Comparison of ENCODE assay signal across 19 mouse cellular contexts in genomic region chr5:111026209-111026608, GRCm38 (mm10).
DNase-seq lines count a peak whose midpoint lies in the region; ATAC-seq and TF ChIP-seq lines count a peak whose summit lies in the region.
"Had no signal": no experiment of that assay in that cellular context is flagged by ENCODE, and none has a peak within 500 bp of the region (broad histone marks: within the 10 kb centered on the region; RNA-seq: fewer than 3 reads in every experiment).

No protein-coding gene starts in this region.

- 0 out of 2 replicates have a peak overlapping the region, but pooled peaks have one; percentile 8 for H3K27ac ChIP-seq in forebrain, embryonic 13.5 days
- no peak overlapping the region for H3K27ac ChIP-seq in forebrain, embryonic 11.5 days (ENCODE audit: low read depth, low read length)
- H3K27ac ChIP-seq in hindbrain, postnatal 0 days, result no peak overlapping the region
- H3K27ac ChIP-seq in hindbrain, embryonic 16.5 days (ENCODE audit: low read depth, low read length), result no peak overlapping the region; the same call in 1 of the 2 replicates
- 0 out of 2 replicates have a peak overlapping the region, but pooled peaks have one; percentile 28 for H3K27ac ChIP-seq in neural tube, embryonic 13.5 days (replicated peaks)
- H3K27ac ChIP-seq in midbrain, postnatal 0 days (ENCODE audit: low read depth, low read length), result 0 out of 2 replicates have a peak overlapping the region, but pooled peaks have one; percentile 12
- H3K27ac ChIP-seq: heart, adult 2 months; limb, embryonic 15.5 days; liver, embryonic 14.5 days had no signal

- no peaks in the 10 kb centered on the region for H3K36me3 ChIP-seq in forebrain, embryonic 13.5 days (ENCODE audit: poor library complexity, severe bottlenecking)
- no peaks in the 10 kb centered on the region for H3K36me3 ChIP-seq in forebrain, embryonic 11.5 days (ENCODE audit: control insufficient read depth, insufficient read depth, low read length)
- H3K36me3 ChIP-seq in hindbrain, postnatal 0 days (ENCODE audit: insufficient read depth, low read length), result no peaks in the 10 kb centered on the region
- H3K36me3 ChIP-seq in hindbrain, embryonic 16.5 days (ENCODE audit: control insufficient read depth, insufficient read depth, low read length), result no peaks in the 10 kb centered on the region
- H3K36me3 ChIP-seq in neural tube, embryonic 13.5 days, result no peaks in the 10 kb centered on the region
- H3K36me3 ChIP-seq in midbrain, postnatal 0 days (ENCODE audit: insufficient read depth, low read length), result no peaks in the 10 kb centered on the region
- H3K36me3 ChIP-seq: limb, embryonic 15.5 days had no signal

- no peak for ATAC-seq in forebrain, embryonic 13.5 days
- ATAC-seq in forebrain, embryonic 11.5 days (replicated peaks; ENCODE audit: low FRiP score), result no peak
- ATAC-seq in hindbrain, postnatal 0 days, result no peak
- ATAC-seq in hindbrain, embryonic 16.5 days, result no peak
- ATAC-seq in neural tube, embryonic 13.5 days (ENCODE audit: low read depth), result no peak
- ATAC-seq in midbrain, postnatal 0 days (ENCODE audit: low FRiP score), result no peak
- ATAC-seq: inflammation-experienced regulatory T-cells, adult 6 months had no signal

- peak; percentile 18; the same call in 1 of the 2 replicates for TF ChIP-seq CTCF in hindbrain, postnatal 0 days (IDR thresholded peaks at IDR 0.05; ENCODE audit: low read depth)
- peak; percentile 33 for TF ChIP-seq CTCF in midbrain, postnatal 0 days (IDR thresholded peaks at IDR 0.05)

- DNase-seq in forebrain, embryonic 11.5 days (ENCODE audit: low spot score), result no peak
- no peak for DNase-seq in hindbrain, postnatal 0 days (ENCODE audit: low spot score)
- DNase-seq in neural tube, embryonic 10.5 days (ENCODE audit: extremely low spot score, low spot score), result no peak
- DNase-seq in midbrain, postnatal 0 days (ENCODE audit: low spot score), result no peak
- DNase-seq in layer of hippocampus, adult 8-10 months (ENCODE audit: low spot score in 2 of 2), result no peak
- DNase-seq: adrenal gland, postnatal 36 days; cerebellum, adult 9-10 months; gastrocnemius, postnatal 36 days; heart, adult 2 months; kidney, adult 8-10 months; kidney, postnatal 10 days; right cerebral cortex, adult 18-20 months had no signal

- no peaks in the 10 kb centered on the region for H3K27me3 ChIP-seq in forebrain, embryonic 13.5 days
- no peaks in the 10 kb centered on the region for H3K27me3 ChIP-seq in forebrain, embryonic 11.5 days (ENCODE audit: control insufficient read depth, insufficient read depth, low read length)
- no peaks in the 10 kb centered on the region for H3K27me3 ChIP-seq in hindbrain, postnatal 0 days (ENCODE audit: insufficient read depth, low read length)
- no peaks in the 10 kb centered on the region for H3K27me3 ChIP-seq in hindbrain, embryonic 16.5 days (replicated peaks; ENCODE audit: control insufficient read depth, insufficient read depth, low read length)
- no peaks in the 10 kb centered on the region for H3K27me3 ChIP-seq in neural tube, embryonic 13.5 days
- no peaks in the 10 kb centered on the region for H3K27me3 ChIP-seq in midbrain, postnatal 0 days (ENCODE audit: insufficient read depth, low read length)
- H3K27me3 ChIP-seq: limb, embryonic 15.5 days had no signal

- H3K4me1 ChIP-seq in forebrain, embryonic 13.5 days, result peaks cover 77% of the 10 kb centered on the region
- peaks cover 25% of the 10 kb centered on the region for H3K4me1 ChIP-seq in forebrain, embryonic 11.5 days (replicated peaks; ENCODE audit: control insufficient read depth, insufficient read depth, low read length)
- H3K4me1 ChIP-seq in hindbrain, postnatal 0 days (ENCODE audit: insufficient read depth, low read length), result peaks cover 25% of the 10 kb centered on the region; the same call in 1 of the 2 replicates
- peaks cover 55% of the 10 kb centered on the region for H3K4me1 ChIP-seq in hindbrain, embryonic 16.5 days (ENCODE audit: control insufficient read depth, insufficient read depth, low read depth, low read length)
- H3K4me1 ChIP-seq in neural tube, embryonic 13.5 days (replicated peaks), result peaks cover 86% of the 10 kb centered on the region
- peaks cover 22% of the 10 kb centered on the region for H3K4me1 ChIP-seq in midbrain, postnatal 0 days (ENCODE audit: insufficient read depth, low read length)

- no peak overlapping the region for H3K4me3 ChIP-seq in forebrain, embryonic 13.5 days
- no peak overlapping the region for H3K4me3 ChIP-seq in forebrain, embryonic 11.5 days (ENCODE audit: low read depth, low read length)
- no peak overlapping the region for H3K4me3 ChIP-seq in hindbrain, postnatal 0 days (ENCODE audit: low read length)
- no peak overlapping the region for H3K4me3 ChIP-seq in hindbrain, embryonic 16.5 days (ENCODE audit: low read length)
- no peak overlapping the region for H3K4me3 ChIP-seq in neural tube, embryonic 13.5 days
- no peak overlapping the region for H3K4me3 ChIP-seq in midbrain, postnatal 0 days (ENCODE audit: low read depth, low read length)
- H3K4me3 ChIP-seq: heart, adult 2 months; limb, embryonic 15.5 days had no signal

- H3K9ac ChIP-seq in forebrain, embryonic 13.5 days, result 0 out of 2 replicates have a peak overlapping the region, but pooled peaks have one; percentile 24
- no peak overlapping the region for H3K9ac ChIP-seq in forebrain, embryonic 11.5 days (ENCODE audit: low read length)
- H3K9ac ChIP-seq in hindbrain, postnatal 0 days (replicated peaks; ENCODE audit: low read length), result no peak overlapping the region
- no peak overlapping the region for H3K9ac ChIP-seq in hindbrain, embryonic 16.5 days (ENCODE audit: low read depth, low read length)
- 0 out of 2 replicates have a peak overlapping the region, but pooled peaks have one; percentile 12 for H3K9ac ChIP-seq in neural tube, embryonic 13.5 days
- no peak overlapping the region for H3K9ac ChIP-seq in midbrain, postnatal 0 days (replicated peaks; ENCODE audit: low read length, poor library complexity, severe bottlenecking)
- H3K9ac ChIP-seq: limb, embryonic 15.5 days; liver, embryonic 14.5 days had no signal

- no peaks in the 10 kb centered on the region for H3K9me3 ChIP-seq in forebrain, embryonic 13.5 days (replicated peaks)
- no peaks in the 10 kb centered on the region for H3K9me3 ChIP-seq in forebrain, embryonic 11.5 days (ENCODE audit: control insufficient read depth, low read length)
- H3K9me3 ChIP-seq in hindbrain, postnatal 0 days (ENCODE audit: low read length), result no peaks in the 10 kb centered on the region
- H3K9me3 ChIP-seq in hindbrain, embryonic 16.5 days (ENCODE audit: control insufficient read depth, low read length), result no peaks in the 10 kb centered on the region
- no peaks in the 10 kb centered on the region for H3K9me3 ChIP-seq in neural tube, embryonic 13.5 days
- no peaks in the 10 kb centered on the region for H3K9me3 ChIP-seq in midbrain, postnatal 0 days (ENCODE audit: low read length)
- H3K9me3 ChIP-seq: limb, embryonic 15.5 days had no signal

- WGBS in forebrain, embryonic 13.5 days, result 64% methylated on average over 8 of the region's 8 CpGs
- 65% methylated on average over 8 of the region's 8 CpGs for WGBS in forebrain, embryonic 11.5 days
- 42% methylated on average over 8 of the region's 8 CpGs for WGBS in hindbrain, postnatal 0 days
- 56% methylated on average over 8 of the region's 8 CpGs for WGBS in hindbrain, embryonic 16.5 days
- WGBS in neural tube, embryonic 13.5 days, result 46% methylated on average over 8 of the region's 8 CpGs
- WGBS in midbrain, postnatal 0 days, result 51% methylated on average over 8 of the region's 8 CpGs

- no peak overlapping the region for H3K4me2 ChIP-seq in forebrain, embryonic 13.5 days
- H3K4me2 ChIP-seq in forebrain, embryonic 11.5 days (ENCODE audit: low read depth, low read length, severe bottlenecking), result no peak overlapping the region
- no peak overlapping the region for H3K4me2 ChIP-seq in hindbrain, postnatal 0 days (ENCODE audit: low read depth, low read length)
- H3K4me2 ChIP-seq in hindbrain, embryonic 16.5 days (ENCODE audit: low read length), result no peak overlapping the region
- no peak overlapping the region for H3K4me2 ChIP-seq in neural tube, embryonic 13.5 days
- no peak overlapping the region for H3K4me2 ChIP-seq in midbrain, postnatal 0 days (ENCODE audit: low read depth, low read length, poor library complexity, severe bottlenecking)
- H3K4me2 ChIP-seq: limb, embryonic 15.5 days; lung, embryonic 14.5 days had no signal

Comparison
In these comparisons a context has a peak if more than half of its experiments do, and no peak if none do; other contexts are left out.
1. H3K27ac ChIP-seq: peak in forebrain, embryonic 13.5 days (single experiment), neural tube, embryonic 13.5 days (single experiment) and midbrain, postnatal 0 days (single experiment); none in forebrain, embryonic 11.5 days (single experiment), hindbrain, postnatal 0 days (single experiment) and hindbrain, embryonic 16.5 days (single experiment).
2. H3K9ac ChIP-seq: peak in forebrain, embryonic 13.5 days (single experiment) and neural tube, embryonic 13.5 days (single experiment); none in forebrain, embryonic 11.5 days (single experiment), hindbrain, postnatal 0 days (single experiment), hindbrain, embryonic 16.5 days (single experiment) and midbrain, postnatal 0 days (single experiment).